Comparison of ENCODE assay signal across 8 mouse cellular contexts in genomic region chr17:46852725-46853124, GRCm38 (mm10). TPM values are rescaled to one million over a fixed set of nuclear protein-coding genes. Genes with fewer than 3 reads are reported as not detected.
DNase-seq lines count a peak whose midpoint lies in the region; ATAC-seq lines count a peak whose summit lies in the region.

No protein-coding gene starts in this region.

- H3K36me3 ChIP-seq in liver, embryonic 11.5 days (ENCODE audit: control insufficient read depth, insufficient read depth, low read length): 0 out of 2 replicates have a peak, but pooled peaks cover 2% of the 10 kb centered on the region
- no peaks in the 10 kb centered on the region for H3K36me3 ChIP-seq in embryonic facial prominence, embryonic 11.5 days (replicated peaks; ENCODE audit: control insufficient read depth, insufficient read depth, low read depth, low read length)
- H3K36me3 ChIP-seq in midbrain, embryonic 10.5 days: peaks cover 5% of the 10 kb centered on the region; the same call in 1 of the 2 replicates

- H3K27ac ChIP-seq in liver, embryonic 11.5 days (ENCODE audit: low read depth, low read length): no peak overlapping the region
- H3K27ac ChIP-seq in embryonic facial prominence, embryonic 11.5 days (replicated peaks; ENCODE audit: low read depth, low read length): no peak overlapping the region
- H3K27ac ChIP-seq in midbrain, embryonic 10.5 days (replicated peaks): 0 out of 2 replicates have a peak overlapping the region, but pooled peaks have one; percentile 4

- H3K27me3 ChIP-seq in liver, embryonic 11.5 days (replicated peaks; ENCODE audit: control insufficient read depth, insufficient read depth, low read length): no peaks in the 10 kb centered on the region
- H3K27me3 ChIP-seq in embryonic facial prominence, embryonic 11.5 days (ENCODE audit: control insufficient read depth, insufficient read depth, low read length): no peaks in the 10 kb centered on the region
- no peaks in the 10 kb centered on the region for H3K27me3 ChIP-seq in midbrain, embryonic 10.5 days (ENCODE audit: low read depth, poor library complexity, severe bottlenecking)

- WGBS in liver, embryonic 11.5 days: 44% methylated on average over 6 of the region's 6 CpGs
- 33% methylated on average over 6 of the region's 6 CpGs for WGBS in embryonic facial prominence, embryonic 11.5 days
- 55% methylated on average over 6 of the region's 6 CpGs for WGBS in midbrain, embryonic 10.5 days

- H3K9ac ChIP-seq in liver, embryonic 11.5 days (ENCODE audit: low read depth, low read length): no peak overlapping the region
- H3K9ac ChIP-seq in embryonic facial prominence, embryonic 11.5 days (replicated peaks; ENCODE audit: low read length): no peak overlapping the region

- peaks cover 23% of the 10 kb centered on the region for H3K4me1 ChIP-seq in liver, embryonic 11.5 days (replicated peaks; ENCODE audit: control insufficient read depth, insufficient read depth, low read length)
- H3K4me1 ChIP-seq in embryonic facial prominence, embryonic 11.5 days (ENCODE audit: control insufficient read depth, insufficient read depth, low read length): peaks cover 2% of the 10 kb centered on the region; the same call in 1 of the 2 replicates
- H3K4me1 ChIP-seq in midbrain, embryonic 10.5 days: peaks cover 25% of the 10 kb centered on the region

- H3K4me3 ChIP-seq in liver, embryonic 11.5 days (ENCODE audit: low read depth, low read length): no peak overlapping the region
- no peak overlapping the region for H3K4me3 ChIP-seq in embryonic facial prominence, embryonic 11.5 days (ENCODE audit: low read depth, low read length)
- H3K4me3 ChIP-seq in midbrain, embryonic 10.5 days: no peak overlapping the region

- DNase-seq in liver: peak; percentile 11
- DNase-seq in liver, embryonic 11.5 days (ENCODE audit: low spot score): no peak
- peak; percentile 43 for DNase-seq in embryonic facial prominence, embryonic 11.5 days (ENCODE audit: low spot score)
- peak; percentile 50 to 56 for DNase-seq in kidney, adult 8-10 months
- peak; percentile 40 for DNase-seq in midbrain, embryonic 10.5 days (ENCODE audit: low spot score)
- DNase-seq in thymus, postnatal 4 days: peak; percentile 45
- no peak for DNase-seq in urinary bladder, postnatal 4 days (ENCODE audit: low spot score in 2 of 2)

- no peak overlapping the region for H3K4me2 ChIP-seq in liver, embryonic 11.5 days
- H3K4me2 ChIP-seq in embryonic facial prominence, embryonic 11.5 days (ENCODE audit: low read depth, low read length): no peak overlapping the region

- H3K9me3 ChIP-seq in liver, embryonic 11.5 days (ENCODE audit: control insufficient read depth, low read length): no peaks in the 10 kb centered on the region
- no peaks in the 10 kb centered on the region for H3K9me3 ChIP-seq in embryonic facial prominence, embryonic 11.5 days (replicated peaks; ENCODE audit: control insufficient read depth, low read length)
- no peaks in the 10 kb centered on the region for H3K9me3 ChIP-seq in midbrain, embryonic 10.5 days (replicated peaks)

- ATAC-seq in liver, embryonic 11.5 days (replicated peaks; ENCODE audit: low FRiP score): no peak
- no peak for ATAC-seq in embryonic facial prominence, embryonic 11.5 days (replicated peaks; ENCODE audit: insufficient number of reproducible peaks, low FRiP score, low TSS enrichment, low read depth)
- ATAC-seq in frontal cortex, adult (ENCODE audit: low TSS enrichment): no peak

RNA-seq across cellular contexts. Expression of gene Bicral, which starts 5.6 kb away (rescaled TPM):
- polyA plus RNA-seq in liver, embryonic 11.5 days (2014; fragmentation: Nextera tagmentation; extraction: Ambion mirVana): 6.3 and 7.4 TPM in 2 replicates
- polyA plus RNA-seq in embryonic facial prominence, embryonic 11.5 days (2014; fragmentation: Nextera tagmentation; extraction: Ambion mirVana): 4.7 TPM in 2 replicates
- 3.1 and 4.4 TPM in 2 replicates for polyA plus RNA-seq in midbrain, embryonic 10.5 days (2016; fragmentation: Nextera tagmentation; extraction: Ambion mirVana)

RNA-seq across cellular contexts. Expression of gene Tbcc, which starts 37.8 kb away (rescaled TPM):
- polyA plus RNA-seq in liver, embryonic 11.5 days (2014; fragmentation: Nextera tagmentation; extraction: Ambion mirVana): 43.5 and 43.7 TPM in 2 replicates
- 73.7 and 78.8 TPM in 2 replicates for polyA plus RNA-seq in embryonic facial prominence, embryonic 11.5 days (2014; fragmentation: Nextera tagmentation; extraction: Ambion mirVana)
- 55.9 and 57.7 TPM in 2 replicates for polyA plus RNA-seq in midbrain, embryonic 10.5 days (2016; fragmentation: Nextera tagmentation; extraction: Ambion mirVana)

RNA-seq across cellular contexts. Expression of gene Prph2, which starts 57.5 kb away (rescaled TPM):
- not detected in 2 replicates for polyA plus RNA-seq in liver, embryonic 11.5 days (2014; fragmentation: Nextera tagmentation; extraction: Ambion mirVana)
- not detected in 2 replicates for polyA plus RNA-seq in embryonic facial prominence, embryonic 11.5 days (2014; fragmentation: Nextera tagmentation; extraction: Ambion mirVana)
- not detected in 2 replicates for polyA plus RNA-seq in midbrain, embryonic 10.5 days (2016; fragmentation: Nextera tagmentation; extraction: Ambion mirVana)

Comparison
In these comparisons a context has a peak if more than half of its experiments do, and no peak if none do; other contexts are left out.
1. DNase-seq: peak in liver (single experiment), embryonic facial prominence, embryonic 11.5 days (single experiment), kidney, adult 8-10 months (2 of 2), midbrain, embryonic 10.5 days (single experiment) and thymus, postnatal 4 days (single experiment); none in liver, embryonic 11.5 days (single experiment) and urinary bladder, postnatal 4 days (0 of 2).